Mouse (Mus musculus) kidney, adult 2 months (tissue): Measurements from ENCODE around the gene Rps6ka1. TPM values are rescaled to one million over a fixed set of nuclear protein-coding genes. Genes with fewer than 3 reads are reported as not detected.

Experiments used
- DNase-seq: peaks from one replicate; pipeline ENCODE4 v3.0.0; 2021
- H3K27ac ChIP-seq: fragments of 200-500 bp; 2 replicates; pipeline ENCODE4 v1.5.1; 2012; ENCODE audit warnings: low read depth, low read length, control low read depth, inconsistent platforms; ENCODE audit not compliant: insufficient read depth
- H3K27me3 ChIP-seq: fragments of 200-500 bp; replicated peaks from 2 replicates; pipeline ENCODE4 v1.6.1; 2012; ENCODE audit warnings: mild to moderate bottlenecking, moderate library complexity, low read length, inconsistent platforms; ENCODE audit not compliant: control insufficient read depth, insufficient read depth
- H3K36me3 ChIP-seq: fragments of 200-500 bp; 2 replicates; pipeline ENCODE4 v1.6.1; 2012; ENCODE audit warnings: mild to moderate bottlenecking, moderate library complexity, low read length, inconsistent platforms; ENCODE audit not compliant: control insufficient read depth, insufficient read depth
- H3K4me1 ChIP-seq: fragments of 200-500 bp; 2 replicates; pipeline ENCODE4 v1.6.1; 2011; ENCODE audit warnings: low read length; ENCODE audit not compliant: control insufficient read depth, insufficient read depth
- H3K4me3 ChIP-seq: fragments of 200-500 bp; 2 replicates; pipeline ENCODE4 v1.5.1; 2011; ENCODE audit warnings: mild to moderate bottlenecking, low read depth, low read length, control low read depth; ENCODE audit not compliant: insufficient read depth
- CTCF ChIP-seq: fragments of 200-500 bp; conservative IDR thresholded peaks from 2 replicates; pipeline ENCODE4 v1.5.1; 2011; ENCODE audit warnings: low read depth, mild to moderate bottlenecking, control low read depth, low read length, moderate library complexity, mixed read lengths; ENCODE audit not compliant: insufficient read depth, insufficient read length
- POLR2A ChIP-seq: fragments of 200-500 bp; IDR thresholded peaks from one replicate; pipeline ENCODE4 v1.6.1; 2011; ENCODE audit warnings: low read depth, low read length, control low read depth
- WGBS: fragments of 180-500 bp; shearing (Covaris S2); methylation state at CpG from one replicate; pipeline ENCODE4 v1.1.7; 2018; 5-methylcytosine and 5-hydroxymethylcytosine counted together
- polyA plus RNA-seq: library from polyadenylated mRNA; depleted of rRNA; stranded (reverse); fragments of >200 nt; gene quantifications from 2 replicates; pipeline ENCODE4 v1.2.3, GENCODE M21; 2012

Rps6ka1 gene
- polyA plus RNA-seq, 1 experiment, result 29.4 TPM

- no peak for DNase-seq
- H3K4me3 ChIP-seq, result no peak overlapping the region
- no peak for TF ChIP-seq CTCF
- no peak for TF ChIP-seq POLR2A
- no peaks in the 10 kb centered on the region for H3K36me3 ChIP-seq
- H3K27me3 ChIP-seq, result no peaks in the 10 kb centered on the region
- no peak overlapping the region for H3K27ac ChIP-seq
- H3K4me1 ChIP-seq, result no peaks in the 10 kb centered on the region
- 98% methylated on average over 3 of the region's 3 CpGs for WGBS
Measured at GRCm38 (mm10) chr4:133896002-133896401, 8.4 kb upstream of the Rps6ka1 start.

GRCm38 (mm10) chr4:133887249-133887648 is 348 bp downstream of the Rps6ka1 start:
- WGBS, result 2% methylated on average over 31 of the region's 32 CpGs
- Histone ChIP-seq H3K4me1 (peaks cover 10% of the 10 kb centered on the region), H3K27me3 (no peaks in the 10 kb centered on the region), H3K27ac (no peak overlapping the region), H3K4me3 (peak overlapping the region; percentile 65), H3K36me3 (no peaks in the 10 kb centered on the region)
- DNase-seq, result peak; percentile 58
- no peak for TF ChIP-seq POLR2A
- TF ChIP-seq CTCF, result no peak

GRCm38 (mm10) chr4:133885991-133886501 is 1.6 kb downstream of the Rps6ka1 start:
- TF ChIP-seq CTCF, result no peak
- TF ChIP-seq POLR2A, result no peak
- DNase-seq, result no peak
- WGBS, result 35% methylated on average over 10 of the region's 10 CpGs
- H3K27ac ChIP-seq, result peak overlapping the region; percentile 62
- peaks cover 14% of the 10 kb centered on the region for H3K4me1 ChIP-seq
- peak overlapping the region; percentile 35 for H3K4me3 ChIP-seq
- no peaks in the 10 kb centered on the region for H3K27me3 ChIP-seq
- H3K36me3 ChIP-seq, result no peaks in the 10 kb centered on the region

GRCm38 (mm10) chr4:133885331-133885730 is 2.3 kb downstream of the Rps6ka1 start:
- Histone ChIP-seq H3K4me3 (no peak overlapping the region), H3K27ac (no peak overlapping the region), H3K27me3 (no peaks in the 10 kb centered on the region), H3K4me1 (peaks cover 14% of the 10 kb centered on the region), H3K36me3 (no peaks in the 10 kb centered on the region)
- TF ChIP-seq CTCF, result no peak
- 83% methylated on average over 4 of the region's 4 CpGs for WGBS
- no peak for DNase-seq

- no peak for DNase-seq
- peaks cover 14% of the 10 kb centered on the region for H3K4me1 ChIP-seq
- no peaks in the 10 kb centered on the region for H3K27me3 ChIP-seq
- 88% methylated on average over 3 of the region's 3 CpGs for WGBS
- H3K4me3 ChIP-seq, result no peak overlapping the region
- H3K36me3 ChIP-seq, result no peaks in the 10 kb centered on the region
- no peak overlapping the region for H3K27ac ChIP-seq
- TF ChIP-seq POLR2A, result no peak
- TF ChIP-seq CTCF, result no peak
Measured at GRCm38 (mm10) chr4:133884888-133885287, 2.7 kb downstream of the Rps6ka1 start.

GRCm38 (mm10) chr4:133884127-133884753 is 3.4 kb downstream of the Rps6ka1 start:
- Histone ChIP-seq H3K27ac (no peak overlapping the region), H3K36me3 (no peaks in the 10 kb centered on the region), H3K4me3 (no peak overlapping the region), H3K27me3 (no peaks in the 10 kb centered on the region), H3K4me1 (peaks cover 16% of the 10 kb centered on the region)
- 90% methylated on average over 8 of the region's 8 CpGs for WGBS
- DNase-seq, result no peak
- TF ChIP-seq POLR2A, result no peak
- no peak for TF ChIP-seq CTCF

- no peak overlapping the region for H3K4me3 ChIP-seq
- H3K27me3 ChIP-seq, result no peaks in the 10 kb centered on the region
- peaks cover 16% of the 10 kb centered on the region for H3K4me1 ChIP-seq
- WGBS, result 62% methylated on average over 3 of the region's 3 CpGs
- no peak overlapping the region for H3K27ac ChIP-seq
- no peaks in the 10 kb centered on the region for H3K36me3 ChIP-seq
- DNase-seq, result peak; percentile 73
- no peak for TF ChIP-seq POLR2A
- TF ChIP-seq CTCF, result no peak
Measured at GRCm38 (mm10) chr4:133881851-133882250, 5.7 kb downstream of the Rps6ka1 start.
